Mouse (Mus musculus) myocyte (in vitro differentiated cells): ENCODE data around the gene C2cd2. TPM values are rescaled to one million over a fixed set of nuclear protein-coding genes. Genes with fewer than 3 reads are reported as not detected.
"Not testable (repeated sequence)": the region's sequence is repeated elsewhere in the genome, so short reads cannot be mapped to it uniquely, and the experiment has no call there.

ENCODE experiments used
- H3K27me3 ChIP-seq: one replicate; pipeline ENCODE4 v1.6.1; 2011; ENCODE audit not compliant: control insufficient read depth, insufficient read depth, insufficient read length
- H3K36me3 ChIP-seq: one replicate; pipeline ENCODE4 v1.6.1; 2011; ENCODE audit not compliant: control insufficient read depth, insufficient read depth
- H3K4me2 ChIP-seq: one replicate; pipeline ENCODE4 v1.6.1; 2011; ENCODE audit warnings: low read depth, control low read depth
- H3K4me3 ChIP-seq: one replicate; pipeline ENCODE4 v1.5.1; 2011; ENCODE audit warnings: mild to moderate bottlenecking, control low read depth, moderate library complexity
- H3K79me2 ChIP-seq: one replicate; pipeline ENCODE4 v1.6.1; 2011; ENCODE audit not compliant: control insufficient read depth, insufficient read depth
- H3ac ChIP-seq: one replicate; pipeline ENCODE4 v1.6.1; 2011; ENCODE audit not compliant: control insufficient read depth, insufficient read length
- CEBPB ChIP-seq: IDR thresholded peaks from 2 replicates; pipeline ENCODE4 v1.6.1; 2011; ENCODE audit warnings: mild to moderate bottlenecking, moderate library complexity; ENCODE audit not compliant: poor library complexity, insufficient read depth, severe bottlenecking
- E2F4 ChIP-seq: IDR thresholded peaks from one replicate; pipeline ENCODE4 v1.6.1; 2011; ENCODE audit warnings: mild to moderate bottlenecking, control low read depth, moderate library complexity; ENCODE audit not compliant: insufficient read depth
- MAX ChIP-seq: IDR thresholded peaks from one replicate; pipeline ENCODE4 v1.6.1; 2011; ENCODE audit warnings: low read depth, mild to moderate bottlenecking, control low read depth
- MYOD1 ChIP-seq, 3 experiments: IDR thresholded peaks; one replicate each; pipeline ENCODE4 v1.6.1; 2011; ENCODE audit warnings: control low read depth in 2 of 3, low read depth in 2 of 3, mild to moderate bottlenecking in 2 of 3, moderate library complexity in 1 of 3; ENCODE audit not compliant: insufficient read length in 2 of 3, control insufficient read depth in 1 of 3
- MYOG ChIP-seq, 3 experiments: IDR thresholded peaks; one replicate each; pipeline ENCODE4 v1.6.1; 2011; ENCODE audit warnings: control low read depth in 2 of 3, low read depth in 2 of 3, mild to moderate bottlenecking in 2 of 3; ENCODE audit not compliant: insufficient read length in 2 of 3, control insufficient read depth in 1 of 3, insufficient read depth in 1 of 3
- POLR2A ChIP-seq: IDR thresholded peaks from one replicate; pipeline ENCODE4 v1.6.1; 2011; ENCODE audit warnings: low read depth, mild to moderate bottlenecking, control low read depth, moderate library complexity; ENCODE audit not compliant: insufficient read length
- POLR2AphosphoS2 ChIP-seq: IDR thresholded peaks from one replicate; pipeline ENCODE4 v1.6.1; 2011; ENCODE audit warnings: low read depth, control low read depth; ENCODE audit not compliant: insufficient read length
- REST ChIP-seq: IDR thresholded peaks from one replicate; pipeline ENCODE4 v1.6.1; 2011; ENCODE audit warnings: mild to moderate bottlenecking, control low read depth, moderate library complexity; ENCODE audit not compliant: insufficient read depth, insufficient read length
- SRF ChIP-seq: IDR thresholded peaks from one replicate; pipeline ENCODE4 v1.6.1; 2011; ENCODE audit warnings: low read depth; ENCODE audit not compliant: control insufficient read depth, insufficient read length
- TCF12 ChIP-seq: IDR thresholded peaks from one replicate; pipeline ENCODE4 v1.6.1; 2011; ENCODE audit warnings: mild to moderate bottlenecking, control low read depth; ENCODE audit not compliant: poor library complexity, insufficient read depth, severe bottlenecking
- TCF3 ChIP-seq: IDR thresholded peaks from one replicate; pipeline ENCODE4 v1.6.1; 2011; ENCODE audit warnings: low read depth, control low read depth; ENCODE audit not compliant: insufficient read length
- USF1 ChIP-seq: IDR thresholded peaks from one replicate; pipeline ENCODE4 v1.6.1; 2011; ENCODE audit warnings: low read depth, mild to moderate bottlenecking, control low read depth, moderate library complexity
- polyA plus RNA-seq: library from polyadenylated mRNA; unstranded; fragments of >200 nt; fragmentation: generic; extraction: Trizol; gene quantifications from one replicate; pipeline ENCODE4 v1.2.1, GENCODE M21; 2012; ENCODE audit warnings: missing spikeins

The C2cd2 gene
- polyA plus RNA-seq, 1 experiment = 4.9 TPM

DNA sequence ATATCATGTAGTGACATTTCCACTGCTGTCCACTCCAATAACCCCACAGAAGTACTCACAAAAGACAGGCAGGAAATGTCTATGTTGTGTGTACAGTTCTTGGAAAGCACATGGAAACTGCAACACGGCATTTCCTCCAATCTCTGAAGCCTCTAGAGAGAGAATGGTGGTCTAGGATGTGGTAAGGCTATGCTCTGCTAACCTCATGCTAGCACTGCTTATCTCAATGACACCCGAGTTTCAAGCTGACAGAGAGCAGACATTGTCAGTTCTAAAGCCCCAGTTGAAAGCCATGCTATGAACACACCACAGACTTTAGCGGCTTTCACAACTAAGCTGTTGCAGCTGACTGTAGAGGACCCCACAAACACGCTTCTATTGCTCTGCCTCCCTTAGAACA, 13.6 kb downstream of the C2cd2 start:
- Histone ChIP-seq H3K4me2 (no peak overlapping the region), H3K36me3 (peaks cover 39% of the 10 kb centered on the region), H3K79me2 (no peaks in the 10 kb centered on the region), H3K4me3 (no peak overlapping the region), H3K27me3 (no peaks in the 10 kb centered on the region), H3ac (no peak overlapping the region)
- TF ChIP-seq TCF12 = no peak
- TF ChIP-seq CEBPB = no peak
- TF ChIP-seq MYOD1 (IDR thresholded peaks at IDR 0.05; ENCODE audit: control insufficient read depth in 1 of 3, insufficient read length in 2 of 3, low read depth in 2 of 3) = no peak
- TF ChIP-seq E2F4 = no peak
- TF ChIP-seq MAX = no peak
- TF ChIP-seq TCF3 = no peak
- TF ChIP-seq MYOG (IDR thresholded peaks at IDR 0.05; ENCODE audit: control insufficient read depth in 1 of 3, insufficient read depth in 1 of 3, insufficient read length in 2 of 3, low read depth in 2 of 3) = no peak
- no peak for TF ChIP-seq REST
- no peak for TF ChIP-seq POLR2AphosphoS2
- no peak for TF ChIP-seq USF1
- TF ChIP-seq POLR2A = no peak
- no peak for TF ChIP-seq SRF

DNA sequence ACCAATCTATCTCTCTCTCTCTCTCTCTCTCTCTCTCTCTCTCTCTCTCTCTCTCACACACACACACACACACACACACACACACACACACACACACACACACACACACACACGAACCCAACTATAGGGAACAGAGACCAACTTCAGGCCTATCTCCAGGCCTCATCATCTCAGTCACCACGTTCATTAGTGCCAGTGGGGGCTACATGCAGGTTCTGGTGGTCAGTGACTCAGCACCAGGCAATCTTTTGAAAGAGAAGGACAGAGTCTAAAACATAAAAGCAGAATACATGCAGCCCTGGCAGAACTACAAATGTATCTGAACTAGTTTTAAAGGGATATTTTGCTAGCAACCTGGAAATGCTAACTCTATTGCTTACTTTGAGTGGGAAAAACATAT, 15.4 kb downstream of the C2cd2 start:
- H3K36me3 ChIP-seq = peaks cover 25% of the 10 kb centered on the region
- not testable (repeated sequence) for H3K4me3 ChIP-seq, H3K27me3 ChIP-seq, H3K4me2 ChIP-seq, H3ac ChIP-seq, H3K79me2 ChIP-seq

DNA sequence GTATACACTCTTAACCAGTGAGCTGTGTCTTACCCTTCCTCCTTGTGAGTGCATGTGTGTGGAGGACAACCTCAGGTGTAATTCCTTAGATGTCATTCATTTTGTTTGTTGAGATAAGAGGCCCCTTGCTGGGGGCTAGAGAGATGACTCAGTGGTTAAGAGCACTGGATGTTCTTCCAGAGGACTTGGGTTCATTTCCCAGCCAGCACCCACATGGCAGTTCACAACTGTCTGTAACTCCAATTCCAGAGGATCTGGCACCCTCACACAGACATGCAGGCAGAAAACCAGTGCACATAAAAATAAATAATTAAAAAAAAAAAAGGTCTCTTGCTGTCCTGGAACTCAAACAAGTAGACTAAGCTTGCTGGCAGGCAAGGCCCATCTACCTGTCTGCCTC, 20.6 kb downstream of the C2cd2 start:
- TF ChIP-seq USF1 (no peak), POLR2AphosphoS2 (no peak), SRF (no peak), CEBPB (no peak)
- H3K79me2 ChIP-seq = no peaks in the 10 kb centered on the region
- no peaks in the 10 kb centered on the region for H3K27me3 ChIP-seq
- no peak overlapping the region for H3K4me2 ChIP-seq
- no peak overlapping the region for H3ac ChIP-seq
- no peak overlapping the region for H3K4me3 ChIP-seq
- H3K36me3 ChIP-seq = peaks cover 8% of the 10 kb centered on the region

DNA sequence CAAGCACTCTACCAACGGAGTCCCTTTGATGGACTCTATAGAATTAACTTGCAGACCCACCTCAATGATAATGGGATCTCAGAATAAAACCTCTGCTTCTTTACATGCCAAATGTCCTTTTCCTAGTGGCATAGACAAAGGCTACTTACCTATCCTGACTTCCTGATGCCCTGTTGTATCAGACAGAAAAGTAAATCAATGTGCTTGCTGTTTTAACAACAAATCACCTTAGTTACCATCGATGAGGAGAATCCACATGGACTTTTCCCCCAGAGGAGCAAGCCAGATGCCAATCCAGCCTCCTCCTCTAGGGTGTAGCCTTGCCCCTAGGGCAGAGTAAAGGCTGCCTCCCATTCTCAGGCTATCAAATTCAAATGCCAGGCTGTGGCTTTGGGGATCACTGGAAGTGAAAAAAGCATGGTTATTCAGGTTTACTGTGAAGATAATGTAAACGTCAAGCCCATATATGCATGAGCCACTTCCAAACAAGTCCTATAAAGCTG, 21.9 kb downstream of the C2cd2 start:
- TF ChIP-seq CEBPB (no peak), POLR2AphosphoS2 (no peak), POLR2A (no peak), SRF (no peak), REST (no peak), MYOG (IDR thresholded peaks at IDR 0.05; ENCODE audit: control insufficient read depth in 1 of 3, insufficient read depth in 1 of 3, insufficient read length in 2 of 3, low read depth in 2 of 3) (no peak)
- no peaks in the 10 kb centered on the region for H3K27me3 ChIP-seq
- no peaks in the 10 kb centered on the region for H3K79me2 ChIP-seq
- no peak overlapping the region for H3ac ChIP-seq
- peaks cover 6% of the 10 kb centered on the region for H3K36me3 ChIP-seq
- H3K4me2 ChIP-seq = no peak overlapping the region
- H3K4me3 ChIP-seq = no peak overlapping the region

GRCm38 (mm10) chr16:97935815-97936214, 26.6 kb downstream of the C2cd2 start:
- no peak for TF ChIP-seq E2F4
- no peak for TF ChIP-seq CEBPB
- no peak for TF ChIP-seq REST
- no peak for TF ChIP-seq POLR2A
- TF ChIP-seq MAX = no peak
- TF ChIP-seq TCF3 = no peak
- TF ChIP-seq TCF12 = no peak
- no peak for TF ChIP-seq MYOD1 (IDR thresholded peaks at IDR 0.05; ENCODE audit: control insufficient read depth in 1 of 3, insufficient read length in 2 of 3, low read depth in 2 of 3)
- Histone ChIP-seq H3K36me3 (peaks cover 2% of the 10 kb centered on the region), H3ac (no peak overlapping the region), H3K4me2 (no peak overlapping the region), H3K27me3 (no peaks in the 10 kb centered on the region), H3K4me3 (no peak overlapping the region), H3K79me2 (no peaks in the 10 kb centered on the region)

- Histone ChIP-seq H3K4me2 (no peak overlapping the region), H3K79me2 (no peaks in the 10 kb centered on the region), H3K36me3 (no peaks in the 10 kb centered on the region), H3K27me3 (no peaks in the 10 kb centered on the region), H3ac (no peak overlapping the region), H3K4me3 (no peak overlapping the region)
- TF ChIP-seq POLR2A = no peak
- TF ChIP-seq POLR2AphosphoS2 = no peak
- TF ChIP-seq TCF12 = no peak
- no peak for TF ChIP-seq CEBPB
- TF ChIP-seq TCF3 = no peak
- no peak for TF ChIP-seq MYOG (IDR thresholded peaks at IDR 0.05; ENCODE audit: control insufficient read depth in 1 of 3, insufficient read depth in 1 of 3, insufficient read length in 2 of 3, low read depth in 2 of 3)
- no peak for TF ChIP-seq MAX
- TF ChIP-seq REST = no peak
- no peak for TF ChIP-seq SRF
- no peak for TF ChIP-seq MYOD1 (IDR thresholded peaks at IDR 0.05; ENCODE audit: control insufficient read depth in 1 of 3, insufficient read length in 2 of 3, low read depth in 2 of 3)
- no peak for TF ChIP-seq USF1
Observed at GRCm38 (mm10) chr16:97930231-97930630, 32.2 kb downstream of the C2cd2 start.
